In genomic region chr10:9130061-9130460, GRCm38 (mm10) we compare ENCODE assay signal across 23 mouse cellular contexts.
DNase-seq lines count a peak whose midpoint lies in the region; ATAC-seq lines count a peak whose summit lies in the region.
"Had no signal": no experiment of that assay in that cellular context is flagged by ENCODE, and none has a peak within 500 bp of the region (broad histone marks: within the 10 kb centered on the region; RNA-seq: fewer than 3 reads in every experiment).

No protein-coding gene starts in this region.

- WGBS in heart, embryonic 11.5 days (ENCODE audit: insufficient replicate concordance) = 66% methylated on average over 2 of the region's 2 CpGs
- WGBS in limb, embryonic 10.5 days = 82% methylated on average over 2 of the region's 2 CpGs

- DNase-seq in 416B (ENCODE audit: low read depth) = peak; percentile 20
- no peak for DNase-seq in limb, embryonic 10.5 days (ENCODE audit: low spot score)
- DNase-seq: adrenal gland, adult 8-10 months; adrenal gland, postnatal 14 days; adrenal gland, postnatal 36 days; B cell, adult 2 months; cerebellum, adult 11-12 months; cerebellum, adult 2 months; cerebellum, adult 9-10 months; cerebellum, postnatal 10 days; cerebellum, postnatal 25 days had no signal

- H3K4me2 ChIP-seq in heart, embryonic 11.5 days = no peak overlapping the region
- H3K4me2 ChIP-seq: embryonic facial prominence, embryonic 12.5 days; forebrain, embryonic 13.5 days had no signal

- H3K4me3 ChIP-seq in heart, embryonic 11.5 days (ENCODE audit: low read depth, low read length) = no peak overlapping the region
- no peak overlapping the region for H3K4me3 ChIP-seq in limb, embryonic 10.5 days
- H3K4me3 ChIP-seq: embryonic facial prominence, embryonic 10.5 days; embryonic facial prominence, embryonic 12.5 days; forebrain, embryonic 13.5 days had no signal

- no peak overlapping the region for H3K9ac ChIP-seq in heart, embryonic 11.5 days (ENCODE audit: low read depth, low read length)
- H3K9ac ChIP-seq: embryonic facial prominence, embryonic 12.5 days; forebrain, embryonic 13.5 days had no signal

- H3K27ac ChIP-seq in heart, embryonic 11.5 days (ENCODE audit: low read depth, low read length) = no peak overlapping the region
- no peak overlapping the region for H3K27ac ChIP-seq in limb, embryonic 10.5 days
- H3K27ac ChIP-seq: embryonic facial prominence, embryonic 10.5 days; embryonic facial prominence, embryonic 12.5 days; forebrain, embryonic 13.5 days had no signal

- ATAC-seq in granulocyte monocyte progenitor cell, adult 5-6 weeks (replicated peaks; ENCODE audit: poor library complexity, severe bottlenecking) = peak; percentile 79
- ATAC-seq in megakaryocyte progenitor cell, adult 5-6 weeks (replicated peaks; ENCODE audit: poor library complexity) = peak; percentile 81
- ATAC-seq in heart, embryonic 11.5 days (replicated peaks; ENCODE audit: insufficient number of reproducible peaks, low FRiP score, low TSS enrichment) = no peak
- ATAC-seq: activated CD4-positive, CD25-positive, alpha-beta regulatory T cell, adult 4 months; CD4-positive, CD25-positive, alpha-beta regulatory T cell, adult 4 months; forebrain, embryonic 13.5 days; forebrain, embryonic 16.5 days; Patski had no signal

- no peaks in the 10 kb centered on the region for H3K4me1 ChIP-seq in heart, embryonic 11.5 days (ENCODE audit: control insufficient read depth, insufficient read depth, low read length)
- no peaks in the 10 kb centered on the region for H3K4me1 ChIP-seq in limb, embryonic 10.5 days
- H3K4me1 ChIP-seq: embryonic facial prominence, embryonic 10.5 days; embryonic facial prominence, embryonic 12.5 days had no signal

- no peaks in the 10 kb centered on the region for H3K36me3 ChIP-seq in heart, embryonic 11.5 days (ENCODE audit: control insufficient read depth, insufficient read depth, low read length)
- H3K36me3 ChIP-seq in limb, embryonic 10.5 days = no peaks in the 10 kb centered on the region
- H3K36me3 ChIP-seq: embryonic facial prominence, embryonic 10.5 days; embryonic facial prominence, embryonic 12.5 days; G1E had no signal

- no peaks in the 10 kb centered on the region for H3K27me3 ChIP-seq in heart, embryonic 11.5 days (ENCODE audit: control insufficient read depth, insufficient read depth, low read length)
- H3K27me3 ChIP-seq in limb, embryonic 10.5 days (ENCODE audit: low read depth, poor library complexity, severe bottlenecking) = no peaks in the 10 kb centered on the region
- H3K27me3 ChIP-seq: CH12.LX; embryonic facial prominence, embryonic 12.5 days; forebrain, embryonic 13.5 days had no signal

- no peaks in the 10 kb centered on the region for H3K9me3 ChIP-seq in heart, embryonic 11.5 days (replicated peaks; ENCODE audit: control insufficient read depth, low read length)
- no peaks in the 10 kb centered on the region for H3K9me3 ChIP-seq in limb, embryonic 10.5 days (replicated peaks)
- H3K9me3 ChIP-seq: embryonic facial prominence, embryonic 10.5 days; embryonic facial prominence, embryonic 12.5 days; forebrain, embryonic 13.5 days had no signal
